Mouse (Mus musculus) embryo, embryonic 11.5 days (tissue): ENCODE data around the gene Trio.

Experiments used
- DNase-seq: peaks from one replicate; pipeline ENCODE4 v3.0.0-alpha.2; 2012; ENCODE audit warnings: low read depth, low spot score

The Trio gene

GRCm38 (mm10) chr15:27991892-27992593, 33.6 kb downstream of the Trio start:
- no peak for DNase-seq

DNA sequence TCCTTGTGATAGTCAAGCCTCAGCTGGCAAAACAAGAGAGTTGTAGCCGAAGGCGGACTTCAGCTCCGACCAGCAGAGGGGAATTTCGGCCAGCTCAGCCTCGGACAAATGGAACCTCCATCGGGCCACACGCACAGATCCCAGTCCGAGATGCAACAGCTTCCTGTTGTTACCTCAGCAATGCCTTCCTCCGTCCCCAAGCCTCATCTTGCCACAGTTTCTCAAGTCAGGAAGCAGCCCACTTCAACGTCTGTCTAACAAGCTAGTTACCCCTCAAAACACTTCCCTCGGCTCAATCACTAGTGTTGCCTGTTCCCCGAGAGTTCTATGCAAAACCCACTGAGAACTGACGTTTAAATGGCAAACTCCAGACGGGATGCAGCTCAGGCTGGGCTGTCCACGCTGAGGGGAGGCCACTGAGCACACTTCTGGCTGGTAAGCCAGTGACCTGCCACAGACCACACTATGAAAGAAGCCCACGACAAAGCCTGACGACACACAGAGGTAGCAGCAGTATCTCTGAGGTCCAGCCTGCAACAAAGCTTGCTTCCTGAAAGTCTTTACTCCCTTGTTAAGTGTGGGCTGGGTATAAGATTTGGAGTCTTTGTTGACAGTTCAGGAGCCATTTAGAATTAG, 34.5 kb downstream of the Trio start:
- DNase-seq: no peak

DNA sequence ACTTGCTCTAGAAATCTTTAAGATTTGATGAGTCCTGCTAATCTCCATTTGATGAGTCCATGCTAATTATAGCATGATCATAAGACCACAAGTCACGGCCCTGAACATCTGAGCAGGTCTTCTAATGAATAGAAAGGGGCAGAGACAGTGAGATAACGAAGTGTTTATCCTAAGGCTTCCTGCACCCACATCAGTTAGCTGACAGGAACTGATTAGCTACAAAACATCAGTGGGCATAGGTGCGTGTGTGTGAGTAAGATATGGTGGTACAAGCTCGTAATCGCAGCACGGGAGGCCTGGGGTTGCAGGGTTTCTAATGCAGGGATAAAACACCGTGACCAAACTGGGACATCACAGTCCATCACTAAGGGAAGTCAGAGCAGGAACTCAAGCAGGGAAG, 37.7 kb downstream of the Trio start:
- no peak for DNase-seq

- DNase-seq: no peak
These were observed 40.8 kb downstream of the Trio start for GRCm38 (mm10) chr15:27984881-27985280.

DNA sequence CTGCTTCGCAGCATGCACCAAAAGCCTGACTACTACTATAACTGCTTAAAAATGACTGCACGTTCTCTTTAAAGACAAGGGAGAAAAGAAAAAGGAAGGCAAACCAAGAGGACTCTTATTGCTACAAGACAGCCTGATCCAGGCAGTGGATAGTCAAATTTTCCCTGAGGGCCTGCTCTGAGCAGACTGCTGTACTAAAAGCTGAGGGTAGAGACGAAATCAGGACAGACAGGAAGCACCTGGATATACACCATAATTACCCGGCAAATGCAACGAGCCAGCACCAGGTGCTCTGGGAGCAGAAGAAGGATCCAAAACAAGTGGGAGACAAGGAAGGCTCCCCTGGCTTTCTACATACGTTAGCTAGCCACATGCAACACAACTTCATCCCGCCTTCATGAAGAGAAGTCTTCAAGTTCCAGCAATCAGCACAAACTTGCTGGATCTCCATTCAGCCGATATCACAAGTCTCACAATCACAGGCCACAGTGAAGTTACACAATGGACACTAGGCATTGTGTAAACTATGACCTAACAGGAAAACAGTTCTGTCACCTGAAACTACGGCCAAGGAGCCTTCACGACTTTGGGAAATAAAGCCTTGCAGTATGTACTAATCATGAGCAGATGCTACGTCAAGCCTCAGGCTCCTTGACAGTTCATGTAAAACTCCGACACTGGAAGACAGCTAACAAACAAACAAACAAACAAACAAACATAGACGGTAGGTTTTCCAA, 43.7 kb downstream of the Trio start:
- no peak for DNase-seq

- no peak for DNase-seq
These were observed 44.4 kb downstream of the Trio start for GRCm38 (mm10) chr15:27981258-27981657.

GRCm38 (mm10) chr15:27980436-27980835, 45.2 kb downstream of the Trio start:
- no peak for DNase-seq

GRCm38 (mm10) chr15:27976950-27977349, 48.7 kb downstream of the Trio start:
- no peak for DNase-seq

DNA sequence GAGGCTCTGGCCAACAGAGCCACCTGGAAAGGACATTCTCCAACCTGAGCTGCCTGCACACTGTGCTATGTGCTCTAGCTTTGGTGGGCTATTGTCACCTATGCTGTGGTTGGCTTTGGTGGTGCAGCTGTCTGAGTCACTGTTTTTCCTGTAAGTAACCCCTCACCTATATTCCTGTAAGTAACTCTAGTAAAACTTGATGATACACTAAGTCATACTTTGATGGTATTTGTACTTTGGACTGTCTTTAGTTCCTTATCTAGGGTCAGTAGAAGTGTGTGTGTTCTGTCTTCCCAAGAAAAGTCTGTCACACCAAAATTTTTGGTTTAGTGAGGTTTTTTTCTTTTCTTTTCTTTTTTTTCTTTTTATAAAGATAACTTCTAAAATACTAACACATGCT, 49.3 kb downstream of the Trio start:
- DNase-seq: no peak

DNA sequence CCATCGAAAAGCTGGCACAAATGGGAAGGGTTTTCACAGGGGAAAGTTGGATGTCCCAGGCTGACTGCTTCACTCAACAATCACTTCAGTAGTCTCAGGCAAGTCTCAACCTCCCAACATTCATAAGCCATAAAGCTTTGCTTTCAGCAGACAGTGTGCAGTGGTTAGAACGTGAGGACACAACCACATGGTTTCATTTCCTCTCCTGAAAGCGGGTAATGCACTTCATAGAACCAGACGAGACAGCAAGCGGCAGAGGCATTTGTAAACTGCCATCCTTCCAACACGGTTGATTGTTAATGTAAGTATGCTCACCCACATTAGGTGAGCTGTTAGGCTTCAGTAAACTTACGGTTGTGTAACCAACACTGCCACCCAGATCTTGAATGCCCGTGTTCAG, 51.0 kb downstream of the Trio start:
- DNase-seq: no peak

DNA sequence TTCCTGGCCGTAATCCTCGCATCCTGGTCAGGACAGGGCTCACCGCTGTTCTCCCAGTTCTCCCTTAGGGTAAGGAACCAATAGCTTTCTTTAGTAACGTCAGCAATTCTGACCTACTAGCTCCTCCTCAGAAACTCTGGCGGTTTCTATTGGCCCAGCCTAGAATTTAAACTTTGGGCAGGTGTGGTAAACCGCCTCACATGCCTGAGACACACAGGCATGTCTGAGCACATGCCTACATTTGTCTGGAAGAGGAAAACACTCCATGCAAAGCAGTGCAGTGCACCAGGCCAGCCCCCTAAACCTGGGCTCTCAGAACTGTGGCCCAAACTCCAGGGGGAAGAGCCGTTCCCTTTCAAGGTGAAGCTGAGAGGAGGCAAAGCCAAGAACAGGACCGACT, 57.5 kb downstream of the Trio start:
- DNase-seq: no peak

GRCm38 (mm10) chr15:27967128-27967876, 58.3 kb downstream of the Trio start:
- no peak for DNase-seq

- no peak for DNase-seq
These were observed 60.8 kb downstream of the Trio start for GRCm38 (mm10) chr15:27964877-27965276.

GRCm38 (mm10) chr15:27963506-27963905, 62.1 kb downstream of the Trio start:
- no peak for DNase-seq

- no peak for DNase-seq
These were observed 65.0 kb downstream of the Trio start for GRCm38 (mm10) chr15:27960642-27961041.

DNA sequence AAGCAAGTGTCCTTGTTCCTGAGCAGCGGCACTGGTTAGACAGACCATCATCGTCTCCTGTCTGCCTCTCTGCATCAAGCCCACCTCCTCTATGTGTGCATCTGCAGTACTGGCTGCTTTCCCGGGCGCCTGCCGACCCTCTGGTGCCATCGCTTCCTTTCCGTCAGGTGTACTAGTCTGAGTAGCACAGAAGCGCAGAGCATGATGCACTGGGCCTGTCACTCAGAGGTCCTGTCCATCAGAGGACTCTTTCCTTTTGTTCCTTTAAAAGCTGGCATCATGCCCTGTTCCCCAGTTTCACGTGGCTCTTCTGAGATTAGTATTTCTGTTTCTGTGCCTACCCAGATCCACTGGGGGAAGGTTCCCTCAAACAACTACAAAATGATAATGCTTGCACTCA, 67.8 kb downstream of the Trio start:
- DNase-seq: no peak

DNA sequence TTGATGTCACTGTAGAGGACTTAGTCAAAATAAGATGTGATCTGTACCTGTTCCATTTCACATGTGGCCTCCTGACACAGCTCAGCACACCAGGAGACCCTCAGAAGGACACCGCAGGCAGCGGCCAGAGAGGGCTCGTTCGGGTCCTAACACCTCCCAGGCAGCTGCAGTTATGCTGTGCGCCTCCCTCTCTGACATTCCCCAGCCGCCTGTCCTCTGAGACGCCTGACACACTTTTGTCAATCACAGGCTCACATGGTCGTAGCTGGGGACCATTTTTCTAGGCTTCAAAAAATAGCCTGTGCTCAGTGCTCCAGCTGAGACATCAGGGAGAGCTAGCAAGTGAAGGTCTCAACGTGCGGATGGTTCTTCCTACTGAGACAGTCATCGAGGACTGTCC, 70.0 kb downstream of the Trio start:
- no peak for DNase-seq

GRCm38 (mm10) chr15:27954356-27954755, 71.3 kb downstream of the Trio start:
- DNase-seq: no peak

DNA sequence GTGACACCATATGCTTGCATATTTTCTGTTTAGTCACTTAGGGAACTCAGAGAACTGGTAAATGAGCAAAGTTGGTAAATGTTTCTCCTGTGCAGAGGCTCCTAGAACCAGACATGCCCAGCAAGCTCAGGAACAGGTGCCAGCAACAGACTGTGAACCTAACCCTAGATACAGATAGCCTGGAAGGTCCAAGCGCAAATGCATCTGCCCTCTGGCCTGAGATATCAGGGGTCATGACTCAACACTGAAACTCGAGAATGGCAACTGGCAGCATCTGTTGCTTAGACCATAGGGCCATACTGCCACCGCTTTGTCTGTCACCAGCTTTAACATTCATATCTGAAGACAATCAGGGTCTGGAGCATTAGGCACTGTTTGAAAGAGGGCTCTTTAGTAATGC, 72.1 kb downstream of the Trio start:
- DNase-seq: no peak

DNA sequence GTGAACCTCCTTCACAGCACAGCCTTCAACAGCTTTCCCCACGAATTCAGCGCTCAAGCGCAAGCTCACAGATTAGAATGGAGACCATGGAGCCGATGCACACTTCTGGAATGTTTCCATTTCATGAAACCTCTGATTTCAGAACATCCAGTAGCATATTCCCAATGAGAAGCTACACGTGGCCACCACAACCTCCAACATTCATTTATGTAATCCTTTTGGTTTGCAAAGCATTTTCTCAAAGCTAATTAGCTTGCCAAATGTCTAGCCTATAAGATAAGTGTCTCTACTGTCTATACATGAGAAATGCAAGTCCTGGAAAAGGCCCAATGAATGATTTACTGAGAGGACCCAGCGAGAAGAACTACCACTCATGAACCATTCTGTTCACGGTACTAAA, 74.5 kb downstream of the Trio start:
- no peak for DNase-seq

GRCm38 (mm10) chr15:27949196-27949595, 76.5 kb downstream of the Trio start:
- DNase-seq: no peak

DNA sequence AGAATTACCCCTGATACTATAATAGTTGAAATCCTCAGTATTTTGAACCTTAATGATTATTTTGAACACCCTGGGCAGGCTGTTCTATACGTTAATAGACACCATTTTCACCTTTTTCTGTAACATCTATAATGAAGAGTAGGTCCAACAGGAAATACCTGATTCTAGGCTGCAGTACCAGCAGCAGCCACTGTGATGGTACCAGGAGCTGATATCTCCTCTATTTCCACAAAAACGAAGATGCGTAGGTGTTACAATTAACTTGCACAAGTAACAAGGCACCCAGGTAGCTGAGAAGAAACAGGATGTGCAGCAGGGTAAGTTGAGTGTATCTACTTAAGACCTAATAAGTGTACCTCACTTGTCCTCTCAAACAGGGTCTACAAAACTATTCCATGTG, 77.8 kb downstream of the Trio start:
- no peak for DNase-seq
